Mouse (Mus musculus) cerebral cortex, adult 2 months (tissue): ENCODE results near the gene Vash1.

Source experiments
- WGBS: fragments of 180-500 bp; shearing (Covaris S2); methylation state at CpG from one replicate; pipeline ENCODE4 v1.1.7; 2018; 5-methylcytosine and 5-hydroxymethylcytosine counted together

Vash1 gene

DNA sequence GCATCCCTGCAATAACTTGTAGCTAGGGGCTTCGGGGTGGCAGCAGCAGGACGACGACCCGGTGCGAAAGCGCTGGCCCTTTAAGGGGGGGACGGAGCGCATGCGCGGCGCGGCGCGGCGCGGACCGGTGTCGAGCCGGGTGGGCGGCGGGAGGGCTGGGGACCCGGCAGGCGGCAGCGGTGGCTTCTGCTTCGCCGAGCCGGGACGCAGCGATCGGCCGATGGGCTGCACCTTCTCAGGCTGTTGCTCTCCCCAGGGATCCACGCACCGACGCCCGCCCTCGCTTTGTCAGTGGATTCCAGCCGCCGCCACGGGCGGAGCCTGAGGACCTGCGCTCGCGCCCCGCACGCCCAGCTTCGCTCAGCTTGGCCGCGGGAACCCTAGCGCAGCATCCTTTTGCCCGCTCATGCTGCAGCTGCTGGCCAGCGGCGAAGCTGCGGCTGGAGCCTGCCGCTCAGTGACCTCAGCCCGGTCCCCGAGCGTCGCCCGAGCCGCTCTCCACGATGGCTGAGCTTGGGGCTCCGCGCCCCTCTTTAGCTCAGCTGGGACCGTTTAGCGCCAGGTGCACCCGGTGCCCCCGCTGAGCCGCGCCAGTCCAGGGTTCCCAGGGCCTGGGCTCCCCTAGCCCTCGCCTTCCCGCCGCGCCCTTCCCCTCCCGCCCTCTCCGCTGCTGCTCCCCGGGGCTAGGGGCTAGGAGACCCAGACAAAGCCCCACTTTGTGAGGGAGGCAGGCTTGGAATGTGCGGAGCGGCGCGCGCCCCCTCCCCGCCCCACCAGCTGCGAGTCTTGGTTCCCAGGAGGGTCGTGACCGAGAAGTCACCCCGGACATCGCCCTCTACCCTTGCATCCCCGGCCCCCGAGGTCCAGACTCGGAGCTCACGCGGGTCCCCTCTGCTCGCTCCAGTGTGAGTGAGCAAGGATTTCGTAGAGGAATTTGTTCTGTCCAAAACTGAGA lies at the start of gene Vash1:
Gene Vash1, plus strand, starts transcription at position 110 of the 955 bp plus-strand sequence.
- under 1% methylated on average over 93 of the region's 94 CpGs for WGBS

DNA sequence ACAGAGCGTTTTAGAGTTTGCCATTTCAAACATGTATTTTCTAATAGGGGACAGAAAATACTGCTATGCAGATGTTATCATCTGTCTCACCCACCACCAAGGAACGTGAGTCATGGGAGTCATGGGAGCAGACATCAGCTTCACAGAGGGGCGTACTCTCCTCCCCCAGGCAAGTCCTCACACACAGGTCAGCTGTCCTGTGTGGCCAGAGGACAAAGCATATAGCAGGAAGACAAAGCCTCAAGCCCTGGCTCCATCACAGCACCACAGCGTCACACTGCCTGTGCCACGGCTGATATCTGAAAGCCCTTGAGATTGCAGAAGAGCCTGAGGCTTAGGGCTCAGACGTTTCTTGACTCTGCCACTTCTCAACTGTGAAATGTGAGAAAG lies 49.7 kb upstream of the Vash1 start:
- 76% methylated on average over 6 of the region's 6 CpGs for WGBS

DNA sequence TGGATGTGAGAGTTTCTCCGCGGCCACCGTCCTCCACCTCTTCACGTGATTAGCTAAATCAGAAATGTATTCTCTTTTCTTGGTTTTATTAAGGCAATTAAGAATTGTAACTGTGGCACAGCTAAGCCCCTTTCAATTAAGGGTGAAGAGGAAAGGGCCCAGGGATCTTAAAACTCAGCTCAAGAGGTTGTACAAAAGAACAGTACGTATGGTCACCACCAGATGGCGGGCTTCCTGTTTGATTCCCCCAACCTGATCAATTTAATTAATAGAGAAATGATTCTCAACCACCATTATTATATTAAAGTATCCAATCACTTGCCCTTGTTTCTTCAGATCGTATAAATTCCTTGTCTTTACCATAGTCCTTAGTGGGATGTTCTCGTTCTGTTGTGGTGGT lies 36.7 kb upstream of the Vash1 start:
- WGBS = 52% methylated on average over 8 of the region's 8 CpGs

DNA sequence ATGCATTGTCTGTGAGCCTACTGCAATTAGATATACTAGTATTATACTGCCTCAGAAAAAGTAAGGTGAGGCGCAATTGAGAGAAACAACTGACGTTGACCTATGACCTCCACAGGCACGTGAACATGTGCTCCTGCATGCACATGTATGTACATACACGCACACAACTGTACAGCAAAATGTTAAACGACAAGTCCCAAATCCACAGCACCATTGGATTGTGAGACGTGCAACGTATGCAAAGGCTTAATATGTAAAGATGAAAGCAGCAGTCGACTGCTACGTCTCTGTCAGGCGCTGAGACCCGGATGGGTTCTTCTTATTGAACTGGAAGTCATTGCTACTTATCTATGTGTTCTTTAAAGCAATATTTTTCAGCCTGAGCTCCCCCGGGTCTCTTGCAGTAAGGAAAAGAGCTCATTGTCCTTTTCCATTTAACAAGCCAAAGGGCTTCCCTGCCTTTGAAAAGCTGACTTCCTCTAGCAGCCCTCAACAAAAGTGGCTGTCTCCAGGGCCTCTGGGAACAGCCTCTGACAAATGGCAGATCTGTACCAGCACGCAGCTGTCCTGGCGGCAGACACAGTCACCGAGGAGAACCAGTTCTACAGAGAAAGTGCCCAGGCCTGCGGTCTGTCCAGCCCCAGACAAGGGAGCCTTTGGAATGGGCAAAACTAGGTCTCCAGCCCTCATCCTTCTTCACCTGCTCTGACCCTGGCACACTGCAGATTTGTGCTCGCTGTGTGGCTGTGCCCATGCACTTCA lies 33.8 kb upstream of the Vash1 start:
- 69% methylated on average over 17 of the region's 17 CpGs for WGBS

DNA sequence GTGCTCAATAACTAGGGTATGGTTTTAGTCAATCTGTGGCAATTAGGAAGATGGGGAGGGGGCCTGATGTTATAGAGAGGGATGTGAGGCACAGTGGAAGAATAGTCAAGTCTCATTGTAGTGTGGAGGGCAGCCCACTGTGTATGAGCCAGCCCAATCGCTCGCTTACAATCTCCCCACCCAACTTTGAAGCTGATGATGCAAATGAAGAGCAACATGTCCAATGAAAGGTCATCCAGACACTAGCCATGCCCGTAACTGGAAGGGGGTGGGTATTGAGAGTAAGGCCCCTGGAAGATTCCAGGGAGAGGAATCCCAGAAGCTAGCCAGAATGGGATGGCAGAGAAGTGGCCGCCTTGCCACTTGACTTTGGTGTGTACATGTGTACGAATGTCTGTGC lies 33.0 kb upstream of the Vash1 start:
- WGBS = 92% methylated on average over 5 of the region's 5 CpGs

DNA sequence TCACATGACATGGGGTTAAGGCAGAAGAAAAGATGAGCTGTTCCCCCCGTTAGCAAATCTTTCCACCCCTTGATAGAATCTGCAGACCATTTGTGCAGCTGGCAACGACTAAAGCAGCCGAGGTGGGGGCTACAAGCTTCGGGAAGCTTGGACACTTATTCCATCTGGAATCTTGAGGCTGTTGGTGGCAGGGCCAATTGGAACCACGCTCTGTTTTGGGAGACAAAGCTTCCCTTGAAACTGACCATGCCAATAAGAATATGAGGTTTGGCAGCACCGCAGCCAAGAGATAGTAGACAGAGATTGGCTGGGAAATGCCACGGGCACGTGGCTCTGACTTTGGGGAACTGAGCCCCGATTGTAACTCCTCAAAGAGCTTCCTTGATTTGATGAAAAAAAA lies 31.7 kb upstream of the Vash1 start:
- WGBS = 37% methylated on average over 9 of the region's 9 CpGs

DNA sequence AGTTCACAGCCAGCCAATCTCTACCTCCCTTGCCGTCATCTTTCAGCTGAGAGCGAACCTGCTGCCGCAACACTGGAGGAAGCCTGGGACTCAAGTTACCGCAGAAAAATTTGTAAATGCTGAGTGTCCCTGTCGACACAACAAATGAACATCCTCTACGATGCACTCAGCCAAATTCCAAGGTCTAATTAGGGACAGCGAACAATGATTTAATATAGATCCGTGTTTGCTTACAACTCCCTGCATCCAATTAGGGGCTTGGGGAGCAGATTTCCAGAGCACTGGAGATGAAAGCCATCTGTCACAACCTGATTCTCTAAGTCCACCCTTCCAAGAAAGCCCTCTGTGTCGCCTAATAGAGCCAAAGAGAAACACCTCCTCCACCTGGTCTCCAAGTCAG lies 31.2 kb upstream of the Vash1 start:
- WGBS = 52% methylated on average over 9 of the region's 9 CpGs

DNA sequence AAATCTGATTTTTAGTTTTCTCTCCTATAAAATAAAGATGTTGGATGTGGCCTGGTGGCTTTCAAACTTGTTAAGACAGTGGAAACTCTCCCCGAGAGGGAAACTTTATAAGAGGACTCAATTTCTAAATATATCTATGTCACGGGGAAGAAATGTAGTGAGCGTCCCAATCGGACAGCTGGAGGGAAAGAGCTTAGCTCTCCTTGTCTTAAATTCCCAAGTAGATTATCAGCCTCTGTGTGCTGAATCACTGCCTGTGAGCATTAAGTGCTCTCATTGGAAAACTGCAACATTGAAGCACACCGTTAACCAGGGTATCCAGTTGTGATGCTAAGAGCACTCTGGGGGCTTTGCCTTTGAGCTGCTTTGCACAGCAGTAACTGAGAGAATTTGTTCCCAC lies 30.8 kb upstream of the Vash1 start:
- WGBS = 67% methylated on average over 5 of the region's 5 CpGs

DNA sequence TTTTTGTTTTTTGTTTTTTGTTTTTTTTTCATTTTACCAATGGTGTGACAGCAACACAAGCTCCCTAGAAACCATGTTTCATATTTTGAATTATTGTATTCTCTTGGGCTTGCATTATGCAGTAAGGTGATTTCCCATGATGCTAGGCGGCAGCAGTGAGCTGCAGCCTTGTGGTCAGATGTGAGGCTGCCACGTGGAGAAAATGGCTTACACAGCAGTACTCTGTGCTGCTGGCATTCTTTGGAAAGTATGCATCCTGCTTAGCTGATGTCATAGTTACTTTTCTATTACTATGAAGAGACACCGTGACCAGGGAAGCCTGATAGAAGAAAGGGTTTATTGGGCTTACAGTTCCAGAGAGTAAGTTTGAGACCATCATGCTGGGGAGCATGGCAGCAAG lies 30.0 kb upstream of the Vash1 start:
- 59% methylated on average over 3 of the region's 3 CpGs for WGBS

DNA sequence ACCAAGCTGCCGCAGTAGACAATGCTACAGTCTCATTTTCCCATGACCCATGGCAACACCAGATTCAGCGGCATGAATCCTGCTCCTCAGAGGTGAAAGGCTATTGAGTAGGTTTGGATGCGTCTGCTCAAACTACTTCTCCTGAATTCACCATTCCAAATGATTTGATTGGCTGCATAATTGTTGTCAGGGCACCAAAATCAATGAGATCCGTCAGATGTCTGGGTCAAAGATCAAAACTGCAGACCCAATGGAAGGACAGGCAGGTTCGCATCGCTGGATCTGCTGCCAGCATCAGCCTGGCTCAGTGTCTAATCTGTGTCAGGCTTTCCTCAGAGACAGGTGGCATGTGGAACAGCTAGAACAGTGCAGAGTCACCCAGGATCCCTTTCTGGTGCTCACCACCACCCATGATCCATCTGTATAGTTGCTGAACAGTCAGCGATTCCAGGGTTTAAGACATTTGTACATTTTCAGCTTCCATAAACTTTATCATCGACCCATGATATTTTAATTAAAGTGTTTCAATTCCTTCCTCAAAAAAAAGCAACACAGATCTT lies 27.1 kb upstream of the Vash1 start:
- WGBS = 73% methylated on average over 8 of the region's 8 CpGs

DNA sequence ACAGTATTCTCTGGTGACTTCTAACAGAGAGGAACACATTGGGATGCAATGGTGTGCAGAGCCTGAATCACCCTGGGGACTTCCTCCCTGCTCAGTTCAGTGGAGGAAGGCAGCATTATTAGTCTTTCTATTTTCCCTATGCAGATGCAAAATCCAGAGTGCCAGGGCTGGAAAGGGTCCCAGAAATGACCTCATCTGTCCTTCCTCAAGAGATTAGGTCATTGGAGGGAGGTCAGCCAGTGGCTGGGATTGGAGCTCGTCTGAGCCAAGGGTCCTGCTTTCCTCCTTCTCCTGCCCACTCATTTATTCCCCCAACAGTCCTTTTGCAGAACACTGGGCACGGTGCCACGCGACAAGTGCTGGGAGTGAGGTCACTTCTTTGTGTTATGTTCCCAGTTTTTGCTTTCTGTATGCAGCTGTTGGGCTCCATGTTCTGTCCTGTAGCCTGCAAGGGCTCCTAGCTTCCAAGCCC lies 25.9 kb upstream of the Vash1 start:
- WGBS = 27% methylated on average over 4 of the region's 4 CpGs

DNA sequence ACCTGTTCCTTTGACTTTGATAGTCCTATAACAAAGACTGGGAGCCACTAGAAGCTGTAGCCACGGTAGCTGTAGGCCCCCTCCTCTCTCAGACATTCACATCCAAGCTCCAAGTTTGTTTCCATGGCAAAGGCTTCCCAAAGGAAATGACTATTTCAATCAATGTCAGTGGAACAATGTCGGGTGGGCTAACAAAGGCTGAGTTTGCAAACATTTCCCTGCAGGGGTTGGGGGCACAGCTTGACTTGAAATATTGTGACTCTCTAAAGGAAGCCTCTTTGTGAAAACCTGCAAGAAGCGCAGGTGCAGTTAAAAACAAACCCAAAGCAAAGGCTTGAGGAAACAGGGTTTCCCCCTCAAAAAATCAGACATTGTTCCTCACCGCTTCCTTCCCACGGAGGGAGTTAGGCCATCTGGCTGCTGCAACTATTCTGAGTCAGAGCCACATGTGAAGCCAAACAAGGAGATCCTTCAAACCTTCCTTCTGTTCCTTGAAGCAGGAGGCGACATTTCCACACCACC lies 19.0 kb upstream of the Vash1 start:
- 20% methylated on average over 6 of the region's 6 CpGs for WGBS

DNA sequence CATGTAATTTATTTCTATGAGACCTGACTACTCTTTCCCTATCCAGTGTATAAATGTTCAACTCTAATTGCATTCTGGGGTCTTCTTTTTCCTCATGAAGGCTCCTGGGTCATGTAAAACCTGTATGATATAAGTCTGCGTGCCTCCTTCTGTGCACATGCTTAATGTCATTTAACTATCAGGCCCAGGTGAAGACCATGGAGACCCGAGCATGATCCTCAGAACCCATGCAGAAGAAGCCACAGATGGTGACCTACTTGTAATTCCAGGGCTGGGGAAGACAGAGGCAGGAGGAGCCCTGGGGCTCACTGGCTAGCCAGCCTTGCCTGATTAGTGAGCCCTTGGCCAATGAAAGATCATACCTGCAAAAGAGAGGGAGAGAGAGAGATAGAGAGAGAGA lies 18.0 kb upstream of the Vash1 start:
- WGBS = 83% methylated on average over 2 of the region's 2 CpGs

DNA sequence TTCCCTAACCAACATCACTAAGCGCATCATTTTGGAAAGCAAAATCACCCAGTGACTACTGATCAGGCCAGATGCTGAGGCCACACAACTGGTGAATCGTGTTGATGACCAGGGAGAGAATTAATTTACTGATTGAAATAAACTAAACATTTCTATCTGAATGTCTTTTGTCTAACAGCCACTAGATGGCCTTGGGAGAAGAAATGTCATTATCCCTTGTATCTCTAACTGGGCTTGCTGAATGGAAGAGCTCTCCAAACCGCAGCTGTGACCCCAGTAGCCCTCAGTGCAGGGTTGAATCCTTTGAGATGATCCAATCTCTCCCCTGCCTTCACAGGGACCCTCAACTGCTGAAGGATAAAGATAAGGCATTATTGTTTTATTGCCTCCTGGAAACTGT lies 12.8 kb upstream of the Vash1 start:
- WGBS = 54% methylated on average over 3 of the region's 3 CpGs

DNA sequence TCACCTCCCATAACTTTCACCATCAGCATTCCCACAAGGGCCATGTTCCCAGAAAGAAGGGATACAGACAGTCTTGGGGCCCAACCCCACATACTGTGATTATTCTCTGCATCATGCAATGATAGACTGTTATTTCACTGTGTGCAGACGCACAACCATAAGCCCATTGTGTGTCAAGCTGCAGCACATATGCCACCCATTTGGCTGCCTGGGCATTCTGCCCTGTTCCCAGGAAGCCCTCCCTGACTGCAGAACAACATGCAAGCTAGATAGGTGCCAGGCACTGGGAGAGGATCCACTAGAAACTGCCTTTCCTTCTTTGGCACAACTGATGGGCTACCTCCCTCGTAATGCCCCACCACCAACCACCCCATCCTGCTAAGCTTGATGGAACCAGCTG lies 10.1 kb upstream of the Vash1 start:
- WGBS = 71% methylated on average over 2 of the region's 2 CpGs

DNA sequence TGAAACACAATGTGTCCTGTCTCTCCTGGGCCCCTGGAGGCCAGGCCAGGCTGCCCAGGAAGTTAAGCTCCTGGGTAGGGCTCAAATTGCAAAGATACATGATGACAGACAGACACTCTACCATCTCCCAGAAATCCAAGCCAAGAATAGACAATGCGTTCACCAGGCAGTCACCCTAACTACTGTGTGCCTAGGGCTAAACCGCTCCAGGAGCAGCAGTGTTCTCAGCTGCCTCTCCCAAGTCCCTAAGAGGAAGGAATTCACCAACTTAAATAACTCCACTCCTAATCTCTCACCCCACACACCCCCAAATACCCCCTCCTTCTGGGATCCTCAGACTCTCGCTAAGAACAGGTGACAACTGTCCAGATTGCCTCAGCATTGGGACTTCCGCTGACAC lies 6.4 kb upstream of the Vash1 start:
- 92% methylated on average over 4 of the region's 4 CpGs for WGBS

DNA sequence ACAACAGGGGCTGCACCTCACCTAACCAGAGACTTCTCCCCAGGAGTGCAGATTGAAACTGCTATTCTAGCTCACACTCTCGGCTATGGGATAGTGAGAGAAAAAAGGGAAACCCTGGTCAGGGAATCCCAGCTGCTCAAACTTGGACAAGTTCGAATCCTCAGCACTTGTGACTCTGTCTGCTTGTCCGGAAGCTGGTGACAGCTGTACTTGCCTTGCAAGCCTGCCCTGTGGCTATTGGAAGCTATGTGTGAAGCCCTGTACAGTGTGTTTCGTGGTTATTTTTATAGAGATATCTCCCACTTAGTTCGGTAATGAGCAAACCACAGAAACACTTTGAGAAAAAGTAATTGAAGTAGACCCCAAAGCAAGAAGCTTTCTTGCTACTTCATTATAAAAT lies 6.0 kb upstream of the Vash1 start:
- 88% methylated on average over 5 of the region's 5 CpGs for WGBS

DNA sequence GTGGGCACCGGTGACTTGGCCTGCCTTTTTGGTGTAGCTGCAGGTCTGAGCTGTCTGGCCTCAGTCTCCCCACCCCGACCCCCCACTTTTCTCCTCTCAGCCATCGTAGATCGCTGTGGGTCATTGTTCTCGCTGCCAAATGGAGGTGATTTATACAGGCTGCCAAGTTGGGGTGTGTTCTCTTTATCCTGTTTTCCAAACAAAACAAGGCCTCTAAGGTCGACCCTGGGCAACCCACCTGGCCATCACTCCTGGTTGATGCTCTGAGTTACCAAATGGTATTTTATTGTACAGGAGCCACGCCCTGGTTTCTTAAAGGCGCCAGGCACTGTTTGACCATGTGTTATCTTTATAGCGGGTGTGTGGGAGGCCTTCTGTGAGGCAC lies 1.0 kb downstream of the Vash1 start:
- 2% methylated on average over 9 of the region's 9 CpGs for WGBS

DNA sequence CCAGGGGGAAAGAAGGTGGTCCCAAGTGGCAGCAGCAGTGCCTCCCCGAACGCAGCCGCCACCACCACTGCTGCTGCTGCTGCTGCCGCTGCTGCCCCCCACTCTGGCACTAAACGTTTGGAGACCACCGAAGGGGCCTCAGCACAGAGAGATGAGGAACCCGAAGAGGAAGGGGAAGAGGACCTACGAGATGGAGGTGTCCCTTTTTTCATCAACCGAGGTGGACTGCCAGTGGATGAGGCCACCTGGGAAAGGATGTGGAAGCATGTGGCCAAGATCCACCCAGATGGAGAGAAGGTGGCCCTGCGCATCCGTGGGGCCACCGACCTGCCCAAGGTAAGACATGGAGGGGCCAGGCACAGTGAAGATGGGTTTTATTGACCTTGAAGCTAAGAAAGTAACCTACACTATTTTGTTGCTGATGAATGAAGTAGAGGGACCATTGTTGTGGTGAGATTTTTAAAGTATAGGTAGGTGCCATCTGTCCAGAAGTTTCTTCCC lies 1.5 kb downstream of the Vash1 start:
- 10% methylated on average over 12 of the region's 12 CpGs for WGBS

DNA sequence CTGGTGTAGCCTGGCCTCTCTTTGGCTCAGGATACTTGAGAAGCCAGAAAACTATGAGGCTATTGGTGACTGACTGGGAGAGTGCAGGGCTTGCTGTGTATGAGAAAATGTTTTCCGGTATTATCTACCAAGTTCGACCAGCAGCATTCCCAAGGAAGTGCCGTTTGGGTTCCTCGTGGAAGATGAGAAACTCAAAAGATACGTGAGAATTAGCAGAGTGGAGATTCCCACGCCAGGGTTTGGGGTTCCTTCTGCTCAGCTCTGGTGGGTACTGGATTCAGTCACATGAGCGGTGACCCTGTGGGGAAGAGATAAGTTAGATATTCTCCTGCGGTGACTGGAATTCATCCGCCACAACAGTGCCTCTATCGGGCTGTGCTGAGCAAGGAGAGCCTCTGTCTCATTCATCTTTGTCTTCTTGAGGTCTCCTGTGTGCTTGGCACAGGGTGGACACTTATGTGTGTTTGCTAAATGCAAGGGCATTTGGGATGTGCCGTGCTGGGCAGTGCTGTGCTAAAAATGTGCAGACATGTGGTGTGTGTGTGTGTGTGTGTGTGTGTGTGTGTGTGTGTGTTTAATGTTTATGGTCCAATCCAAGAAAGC lies 2.2 kb downstream of the Vash1 start:
- WGBS = 3% methylated on average over 11 of the region's 11 CpGs

DNA sequence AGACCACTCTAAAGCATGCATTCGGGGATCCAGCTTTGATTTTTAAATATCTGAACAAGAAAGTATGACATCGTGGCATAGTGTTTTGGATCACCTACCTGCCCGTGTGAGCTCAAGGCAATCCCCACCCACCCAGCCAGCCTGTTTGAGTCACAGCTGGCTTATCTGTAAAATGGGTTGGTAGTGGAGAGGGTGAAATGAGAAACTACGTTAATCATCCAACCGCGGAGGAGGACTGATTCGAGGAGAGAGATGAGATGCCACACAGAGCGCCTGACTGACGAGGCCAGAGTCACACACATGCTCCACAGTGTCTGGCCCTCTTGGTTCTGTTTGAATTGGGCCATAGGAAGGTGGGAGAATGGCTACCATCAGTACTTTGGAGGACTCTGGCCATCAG lies 3.1 kb downstream of the Vash1 start:
- 47% methylated on average over 9 of the region's 9 CpGs for WGBS

DNA sequence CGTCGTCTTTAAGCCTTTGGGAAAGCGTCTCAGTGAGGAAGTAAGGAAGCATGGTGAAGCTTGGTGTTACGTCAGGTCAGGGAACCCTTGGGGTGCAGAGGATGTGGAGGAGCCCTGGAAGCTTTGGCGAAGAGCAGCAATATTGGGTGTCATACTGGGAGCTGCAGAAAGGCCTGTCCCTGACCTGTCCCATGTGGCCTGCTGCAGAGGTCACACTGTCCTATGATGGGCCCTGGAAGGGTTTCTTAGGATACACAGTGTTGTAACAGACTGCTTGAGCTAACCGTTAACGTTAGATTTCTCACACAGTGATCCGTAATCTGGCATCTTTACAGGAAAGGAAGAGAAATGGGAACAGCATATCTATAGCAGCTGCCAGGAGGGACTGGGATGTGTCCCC lies 3.7 kb downstream of the Vash1 start:
- whole genome bisulfite sequencing = 31% methylated on average over 8 of the region's 8 CpGs
